Mouse (Mus musculus): ENCODE measurements around the gene Kcnq5.

DNA sequence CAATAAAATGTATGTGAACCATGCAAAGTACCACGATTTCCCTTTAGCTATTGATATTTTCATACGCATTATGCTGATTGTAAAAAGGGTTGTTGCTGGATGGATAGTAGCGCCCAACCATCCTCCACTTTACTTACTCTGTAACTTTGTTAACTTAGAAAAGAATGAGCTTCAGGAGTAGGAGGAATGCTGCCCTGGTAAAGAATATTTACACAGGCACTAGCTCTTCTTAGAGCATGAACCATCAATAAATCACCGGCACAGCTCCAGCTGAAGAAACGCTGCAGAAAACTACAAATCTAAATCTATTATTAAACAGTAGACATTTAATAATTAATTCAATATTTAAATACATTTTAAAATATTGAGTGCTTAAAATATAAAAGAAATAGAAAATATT lies 184.2 kb downstream of the Kcnq5 start:
- TF ChIP-seq CTCF (IDR thresholded peaks at IDR 0.05; ENCODE audit: low read depth, low read length) (no peak), TAL1 (conservative IDR thresholded peaks at IDR 0.05; ENCODE audit: low read depth, low read length) (no peak)

All from G1E (cell line).